Mouse (Mus musculus) adrenal gland (tissue): Measurements from ENCODE around the gene Gm973.

Source experiments
- intact Hi-C: fragments of 180-260 bp; cut with DNase I; formaldehyde crosslinking; loops from one replicate; pipeline ENCODE4 v1.15.1; 2025

Gene Gm973

DNA sequence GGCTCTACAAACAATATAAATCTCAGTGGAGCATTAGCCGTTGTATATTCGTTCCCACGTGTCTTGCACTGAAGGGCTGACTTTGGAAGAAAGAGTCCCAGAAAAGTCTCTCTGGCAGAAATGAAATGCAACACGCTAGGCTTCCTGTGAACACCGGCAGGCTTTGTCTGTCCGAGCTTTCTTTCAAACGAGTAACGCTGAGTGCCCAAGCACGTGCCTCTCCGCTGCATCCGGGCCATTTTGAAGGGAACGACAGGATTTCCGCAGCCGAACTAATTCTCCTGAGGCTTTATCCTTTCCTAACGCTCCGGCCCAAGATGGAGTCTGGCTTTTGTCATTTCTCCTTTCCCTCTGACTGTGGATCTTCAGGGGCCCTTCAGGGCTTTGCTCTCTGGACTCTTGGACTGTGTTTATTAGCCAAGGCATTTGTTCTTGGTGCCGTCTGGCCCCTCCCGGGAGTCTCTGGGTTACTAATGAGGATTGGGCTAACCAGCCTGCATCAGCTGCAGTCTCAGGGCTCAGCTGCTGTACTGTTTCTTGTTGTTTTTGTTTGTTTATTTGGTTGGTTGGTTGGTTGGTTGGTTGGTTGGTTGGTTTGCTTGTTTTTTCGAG lies 24.6 kb downstream of the Gm973 start:
- intact Hi-C loops: no loop called here

DNA sequence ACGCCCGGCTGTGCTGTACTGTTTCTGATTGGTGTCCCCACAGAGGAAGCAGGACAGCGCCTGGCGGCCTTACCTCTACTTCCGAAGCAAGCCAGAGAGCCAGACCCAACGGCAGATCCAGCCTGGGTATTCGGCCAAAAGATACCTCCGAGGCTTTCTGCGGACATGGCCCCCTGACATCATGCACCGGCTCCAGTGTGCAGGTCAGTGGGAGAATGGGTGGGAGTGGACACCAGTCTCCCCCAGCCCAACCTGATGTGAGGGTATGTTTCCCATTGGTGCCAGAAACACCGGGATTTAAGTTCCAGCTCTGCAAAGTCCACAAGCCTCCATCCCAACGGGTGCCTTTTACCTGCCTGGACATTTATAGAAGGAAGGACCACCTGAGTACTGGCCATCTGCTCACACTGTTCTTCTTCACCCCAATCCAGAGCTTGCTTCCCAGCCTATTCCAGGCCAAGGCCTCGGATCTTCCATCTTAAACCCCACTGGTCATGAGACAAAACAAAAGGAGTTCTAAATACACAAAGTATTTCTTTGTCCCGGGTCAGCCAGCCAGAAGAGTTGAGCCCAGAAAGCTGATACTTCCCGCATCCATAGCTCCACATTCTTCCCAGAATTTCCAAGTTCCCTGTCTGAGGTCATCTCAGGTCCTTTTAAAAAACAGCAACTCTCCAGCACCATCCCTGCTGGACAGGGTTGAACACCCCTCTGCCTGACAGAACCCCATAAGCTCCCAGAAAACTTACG lies 25.4 kb downstream of the Gm973 start:
- intact Hi-C loops: no loop called here

DNA sequence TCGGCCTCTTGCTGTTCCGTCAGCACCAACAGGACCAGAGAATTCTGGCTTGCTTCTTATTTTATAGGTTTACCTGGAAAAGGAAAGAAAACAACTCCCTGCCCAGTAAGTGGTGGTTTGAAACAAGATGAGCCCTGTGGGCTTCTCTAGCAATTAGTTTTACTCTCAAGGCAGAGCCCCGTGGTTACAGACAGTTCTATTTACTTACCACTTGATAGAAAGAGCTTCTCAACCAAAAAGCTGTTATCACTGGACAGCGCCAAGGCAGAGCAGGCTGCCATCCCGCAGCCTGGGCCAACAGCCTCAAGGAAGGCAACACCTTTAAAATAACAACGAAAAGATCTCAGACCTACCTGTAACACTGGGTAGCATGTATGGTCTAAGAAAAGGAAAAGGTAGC lies 26.2 kb downstream of the Gm973 start:
- intact Hi-C loops: no loop called here

DNA sequence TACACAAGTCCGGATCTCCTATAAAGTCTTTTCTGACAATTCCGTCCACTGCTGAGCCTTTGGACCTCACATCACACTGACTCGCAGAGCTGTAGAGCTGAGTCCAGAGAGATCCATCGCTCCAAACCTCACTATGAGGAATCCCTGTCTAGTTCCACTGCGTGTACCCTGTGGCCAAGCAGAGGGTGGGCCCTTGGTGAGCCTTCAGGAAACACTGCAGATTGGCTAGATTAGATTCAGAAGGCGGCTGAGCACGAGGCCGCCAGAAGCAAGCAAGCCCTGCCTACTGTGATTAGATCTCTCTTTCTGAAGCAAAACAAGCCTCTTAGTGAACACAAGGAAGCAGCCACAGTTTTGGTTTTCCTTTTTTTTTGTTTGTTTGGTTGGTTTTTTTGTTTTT lies 27.8 kb downstream of the Gm973 start:
- intact Hi-C loops: no loop called here

DNA sequence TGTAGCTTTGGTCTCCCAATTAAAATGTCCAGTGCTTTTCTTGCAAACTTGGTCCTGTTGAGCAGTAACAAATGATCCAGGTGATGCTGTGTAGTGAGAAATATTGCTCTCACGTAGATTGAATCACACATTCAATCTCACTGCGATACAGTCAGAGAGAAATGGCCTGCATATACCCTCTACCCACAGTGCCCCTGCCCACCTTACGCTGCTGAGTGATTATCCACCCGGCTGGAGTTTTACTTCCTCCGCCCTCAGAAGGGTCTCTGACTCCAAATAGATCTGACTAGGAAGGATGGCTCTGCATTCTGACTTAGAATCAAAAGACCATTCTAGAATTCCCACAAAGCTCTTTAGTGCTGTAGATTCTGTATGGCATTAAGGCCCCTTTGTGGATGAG lies 32.4 kb downstream of the Gm973 start:
- intact Hi-C loops: no loop called here

DNA sequence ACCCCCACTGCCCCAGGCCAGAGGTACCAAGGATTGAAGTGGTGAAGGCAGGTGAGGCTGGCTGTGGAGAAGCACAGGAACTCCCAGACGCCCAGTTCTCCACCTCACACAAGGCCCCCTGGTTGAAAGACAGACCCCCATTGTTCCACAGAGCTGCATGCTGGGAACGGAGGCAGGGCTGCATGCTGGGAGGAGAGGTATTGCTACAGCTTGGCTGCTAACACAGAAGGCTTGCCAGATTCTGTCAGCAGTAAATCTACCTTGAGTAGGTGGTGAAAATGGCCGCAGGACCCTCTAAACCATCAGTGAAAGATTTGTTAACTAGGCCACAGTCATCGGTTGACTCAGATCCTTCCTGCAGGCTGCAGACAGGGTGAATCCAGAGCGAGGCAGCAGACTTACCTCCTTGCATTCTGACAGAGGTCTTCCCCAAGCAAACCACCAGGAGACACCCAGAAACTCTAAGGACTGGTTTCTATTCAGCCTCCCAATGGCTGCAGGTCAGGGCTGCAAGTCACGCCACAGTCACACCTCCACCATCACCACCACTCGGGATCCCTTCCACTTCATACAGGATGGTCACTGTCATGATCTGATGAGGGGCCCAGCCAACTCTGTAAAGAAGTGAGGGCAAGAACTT lies 33.1 kb downstream of the Gm973 start:
- intact Hi-C loops: no loop called here

DNA sequence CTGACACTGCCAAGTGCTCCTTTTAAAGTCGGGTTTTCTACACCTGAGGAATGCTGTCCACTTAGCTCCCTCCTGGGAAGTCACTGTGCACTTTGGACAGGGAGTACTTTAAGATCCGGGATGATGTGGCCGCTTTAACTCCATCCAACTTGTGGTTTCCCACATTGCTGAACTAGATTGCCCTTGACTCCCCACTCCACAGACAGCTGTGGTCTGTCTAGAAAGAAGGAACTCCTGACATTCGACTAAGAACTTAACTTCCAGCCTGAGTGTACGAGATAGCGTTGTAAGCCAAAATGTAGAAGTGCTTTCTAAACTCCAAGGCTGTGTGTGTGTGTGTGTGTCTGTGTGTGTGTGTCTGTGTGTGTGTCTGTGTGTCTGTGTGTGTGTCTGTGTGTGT lies 34.2 kb downstream of the Gm973 start:
- intact Hi-C loops: no loop called here

DNA sequence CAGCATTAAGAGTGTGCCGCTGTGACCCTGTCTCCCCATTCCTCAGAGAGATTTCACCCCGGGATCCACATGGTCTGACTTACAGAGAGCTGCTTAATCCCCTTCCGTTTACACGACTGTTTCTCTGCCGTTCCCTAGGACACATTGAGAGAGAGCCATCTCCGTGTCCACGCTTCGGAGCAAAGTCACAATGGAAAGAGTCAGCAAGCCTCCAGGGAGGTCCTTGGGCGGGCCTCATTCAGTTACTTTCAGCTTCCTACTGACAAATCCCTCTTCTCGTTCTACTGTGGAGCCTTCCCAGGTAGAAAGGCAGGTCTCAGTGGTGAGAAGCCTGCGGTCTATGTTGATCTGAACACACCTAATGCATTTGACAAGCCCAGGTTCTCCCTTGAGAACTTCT lies 34.9 kb downstream of the Gm973 start:
- intact Hi-C loops: no loop called here

DNA sequence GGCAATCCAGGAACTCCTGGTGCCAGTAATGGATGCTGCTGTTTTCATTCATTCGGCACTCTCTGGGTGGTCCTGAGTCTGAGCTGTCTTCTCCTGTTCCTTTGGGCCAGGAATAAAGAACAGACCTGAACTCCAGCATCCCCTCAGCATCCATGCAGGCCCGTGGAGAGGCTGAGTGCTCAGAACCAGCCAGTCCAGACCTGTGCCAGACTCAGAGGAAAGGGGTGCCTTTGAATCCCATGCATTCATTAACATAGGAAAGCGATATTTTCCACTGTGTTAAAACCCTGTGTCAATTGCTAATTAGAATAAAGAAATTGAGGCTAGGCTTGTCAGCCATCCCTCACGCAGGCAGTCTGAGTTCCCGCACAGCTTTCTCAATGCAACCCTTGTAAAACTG lies 37.6 kb downstream of the Gm973 start:
- intact Hi-C loops: no loop called here

DNA sequence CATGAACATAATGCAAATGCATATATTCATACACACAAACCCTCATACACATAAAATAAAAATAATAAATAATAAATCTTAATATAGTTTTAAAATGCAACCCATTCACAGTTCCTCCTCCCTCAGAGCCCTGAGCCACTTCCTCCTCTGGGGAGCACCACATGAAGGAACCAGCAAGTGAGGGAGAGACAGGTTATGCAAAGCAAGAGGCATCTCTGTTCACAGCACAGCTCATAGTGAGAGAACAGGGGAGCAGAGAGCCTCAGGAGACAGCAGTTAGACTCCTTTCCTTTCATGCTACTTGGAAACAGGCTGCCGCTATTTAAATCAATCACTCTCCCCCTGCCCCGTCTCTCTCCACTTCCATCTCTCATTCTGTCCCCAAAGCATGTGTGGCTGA lies 47.5 kb downstream of the Gm973 start:
- intact Hi-C loops: no loop called here

DNA sequence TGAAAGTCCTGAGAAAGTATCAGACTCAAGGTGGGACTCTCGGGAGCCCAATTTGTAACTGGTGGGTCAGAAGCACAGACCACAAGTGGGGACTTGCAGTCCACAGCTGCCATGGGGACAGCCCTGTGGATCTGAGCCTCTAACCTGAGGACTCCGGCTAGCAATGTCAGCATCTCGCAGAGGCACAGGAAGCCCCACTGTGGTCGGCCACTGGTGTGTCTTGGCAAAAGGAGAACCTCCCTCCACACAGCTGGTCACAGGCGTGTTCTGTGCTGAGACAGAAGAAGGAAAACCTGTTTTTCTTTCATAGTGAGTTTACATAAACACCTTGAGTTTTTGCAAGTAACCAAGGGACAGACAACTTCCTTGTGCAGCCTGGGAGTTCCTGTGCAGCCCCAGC lies 49.7 kb downstream of the Gm973 start:
- intact Hi-C loops: no loop called here

DNA sequence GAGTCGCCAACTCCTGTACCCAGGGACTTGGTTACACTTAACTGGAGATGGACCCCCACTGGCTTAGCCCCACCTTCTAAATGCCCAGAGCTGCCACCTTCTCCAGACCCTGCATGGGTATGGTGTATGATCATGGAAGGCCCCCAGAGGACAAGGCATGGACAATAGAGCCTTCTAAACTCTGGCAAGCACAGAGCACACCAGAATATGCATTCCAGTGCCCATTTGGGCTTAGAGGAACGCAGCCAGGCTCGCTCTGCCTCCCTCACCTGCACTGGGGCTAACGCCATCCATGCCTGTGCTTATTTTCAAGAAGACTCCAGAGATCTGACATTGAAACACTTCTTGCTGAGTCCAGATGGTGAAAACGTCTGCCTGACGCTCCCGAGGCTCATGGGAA lies 50.2 kb downstream of the Gm973 start:
- intact Hi-C loops: no loop called here

DNA sequence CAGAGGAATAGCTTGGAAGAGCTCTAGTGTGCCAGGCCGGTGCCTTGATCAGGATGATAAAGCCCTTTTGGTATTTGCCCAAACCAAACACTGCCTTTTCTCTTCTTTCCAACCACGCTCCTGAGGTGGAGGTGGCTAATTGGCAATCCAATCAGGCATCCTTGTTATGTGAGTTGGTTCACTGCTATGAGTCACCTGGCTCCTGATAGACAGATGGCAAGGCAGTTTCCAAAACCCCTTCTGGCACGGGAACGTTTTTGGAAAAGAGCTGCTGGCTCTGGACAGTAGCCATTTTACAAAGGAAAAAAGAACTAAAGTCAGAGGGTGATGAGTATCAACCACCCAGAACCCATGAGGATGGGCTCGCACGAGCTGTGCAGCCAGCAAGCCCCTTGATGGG lies 50.9 kb downstream of the Gm973 start:
- intact Hi-C loops: no loop called here

DNA sequence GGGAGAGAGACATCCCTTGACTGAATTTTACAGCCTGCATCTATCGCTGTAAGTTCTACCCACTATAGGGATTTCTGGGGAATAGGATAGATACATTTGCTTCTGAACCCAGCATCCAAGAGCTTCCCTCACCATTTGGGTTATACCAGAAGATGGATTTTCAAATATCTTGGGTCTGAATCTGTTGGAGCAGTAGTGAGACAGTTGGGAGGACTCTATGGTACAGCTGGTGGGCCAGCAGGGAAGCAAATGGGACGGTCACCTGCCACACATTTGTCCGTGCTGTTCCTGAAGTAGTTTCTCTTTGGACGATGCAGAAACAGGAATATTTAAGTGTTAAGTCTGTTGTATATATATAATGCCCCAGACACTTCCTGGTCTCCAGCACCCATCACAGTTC lies 51.5 kb downstream of the Gm973 start:
- intact Hi-C loops: no loop called here

DNA sequence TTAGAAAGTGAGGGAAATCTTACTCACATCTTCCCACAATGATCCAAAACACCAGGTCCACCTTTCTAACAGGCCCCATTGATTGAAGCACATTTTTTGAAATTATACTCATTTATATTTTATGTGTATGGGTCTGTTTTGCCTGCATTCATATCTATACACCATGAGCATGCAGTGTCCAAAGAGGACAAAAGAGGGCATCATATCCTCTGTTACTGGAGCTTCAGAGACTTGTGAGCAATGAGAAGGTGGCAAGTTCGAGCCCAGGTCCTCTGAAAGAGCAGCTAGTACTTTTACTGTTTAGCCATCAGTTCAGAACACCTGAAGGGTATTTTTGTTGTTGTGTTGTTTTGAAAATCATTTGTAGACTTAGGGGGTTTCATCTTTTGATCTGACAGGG lies 52.2 kb downstream of the Gm973 start:
- intact Hi-C loops: no loop called here

DNA sequence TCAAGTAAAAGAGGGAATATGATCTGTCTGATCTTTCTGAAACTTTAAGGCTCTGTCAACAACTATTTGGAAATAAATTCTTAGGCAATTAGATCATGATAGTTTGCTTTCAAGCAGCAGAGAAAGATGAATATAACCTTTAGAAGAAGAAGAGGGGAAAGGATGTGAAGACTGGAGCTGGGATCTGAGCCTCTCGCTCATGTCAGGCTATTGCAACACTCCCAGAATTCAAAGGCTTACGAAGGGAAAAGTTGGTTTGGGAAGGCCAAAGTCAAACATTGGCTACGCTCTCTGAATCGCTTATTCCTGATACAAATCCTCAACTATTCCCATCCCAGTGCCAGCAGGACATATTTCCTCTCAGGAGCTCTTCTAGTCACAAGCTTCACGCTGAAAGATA lies 53.2 kb downstream of the Gm973 start:
- intact Hi-C loops: no loop called here

DNA sequence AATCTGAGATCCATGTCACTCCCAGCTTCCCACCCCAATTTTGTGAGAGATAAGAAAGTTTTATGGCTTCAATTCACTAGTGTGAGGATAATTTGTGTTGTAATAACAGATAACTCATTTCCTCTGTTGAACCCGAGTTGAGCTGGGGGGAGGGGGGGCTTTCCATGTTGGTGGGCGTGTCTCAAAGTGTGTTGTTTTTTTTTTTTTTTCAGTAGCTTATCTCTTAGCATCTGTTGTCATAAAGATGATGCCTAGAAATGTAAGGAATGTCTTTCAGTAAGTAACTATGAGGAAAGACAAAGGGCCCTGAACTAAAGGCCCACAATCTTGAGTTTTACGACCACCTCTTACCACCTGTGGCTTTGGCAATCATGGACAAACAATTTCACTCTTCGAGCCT lies 54.7 kb downstream of the Gm973 start:
- intact Hi-C loops: no loop called here

DNA sequence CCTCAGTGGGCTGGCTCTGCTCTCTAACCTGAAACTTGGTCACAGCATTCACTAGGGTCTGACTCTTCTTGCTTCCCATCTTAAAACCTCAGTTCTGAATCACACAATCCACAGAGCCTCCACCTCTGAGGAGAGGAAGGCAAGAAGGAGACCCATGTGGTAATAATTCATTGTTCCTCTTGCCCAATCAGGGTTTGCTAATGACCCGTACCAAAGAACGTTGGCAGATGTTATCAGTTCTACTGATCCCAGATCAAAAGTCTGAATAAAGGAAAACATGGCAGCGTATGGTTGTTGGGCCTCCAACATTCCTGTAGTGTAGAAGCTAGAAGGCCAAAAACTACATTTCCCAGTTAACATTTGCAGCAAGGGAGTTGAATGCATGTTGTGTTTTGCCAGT lies 55.4 kb downstream of the Gm973 start:
- intact Hi-C loops: no loop called here

DNA sequence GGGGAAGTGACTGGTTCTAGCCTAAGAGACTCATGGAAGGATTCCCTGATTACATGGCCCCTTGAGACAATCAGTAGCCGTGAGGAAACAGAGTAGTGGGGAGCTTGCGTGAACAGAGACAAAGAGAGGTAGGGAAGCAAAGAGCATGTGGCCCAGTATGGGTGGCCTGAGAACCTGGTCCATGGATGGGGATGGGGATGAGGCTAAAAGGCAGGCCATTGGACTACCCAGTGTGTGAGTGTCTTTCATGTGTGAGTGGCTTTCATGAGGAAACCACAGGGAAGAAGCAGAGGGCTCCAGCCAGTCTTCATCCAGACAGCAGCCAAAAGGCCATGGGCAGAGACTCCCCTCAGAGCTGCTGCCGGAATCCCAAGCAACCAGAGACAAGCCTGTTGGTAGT lies 57.8 kb downstream of the Gm973 start:
- intact Hi-C loops: no loop called here

DNA sequence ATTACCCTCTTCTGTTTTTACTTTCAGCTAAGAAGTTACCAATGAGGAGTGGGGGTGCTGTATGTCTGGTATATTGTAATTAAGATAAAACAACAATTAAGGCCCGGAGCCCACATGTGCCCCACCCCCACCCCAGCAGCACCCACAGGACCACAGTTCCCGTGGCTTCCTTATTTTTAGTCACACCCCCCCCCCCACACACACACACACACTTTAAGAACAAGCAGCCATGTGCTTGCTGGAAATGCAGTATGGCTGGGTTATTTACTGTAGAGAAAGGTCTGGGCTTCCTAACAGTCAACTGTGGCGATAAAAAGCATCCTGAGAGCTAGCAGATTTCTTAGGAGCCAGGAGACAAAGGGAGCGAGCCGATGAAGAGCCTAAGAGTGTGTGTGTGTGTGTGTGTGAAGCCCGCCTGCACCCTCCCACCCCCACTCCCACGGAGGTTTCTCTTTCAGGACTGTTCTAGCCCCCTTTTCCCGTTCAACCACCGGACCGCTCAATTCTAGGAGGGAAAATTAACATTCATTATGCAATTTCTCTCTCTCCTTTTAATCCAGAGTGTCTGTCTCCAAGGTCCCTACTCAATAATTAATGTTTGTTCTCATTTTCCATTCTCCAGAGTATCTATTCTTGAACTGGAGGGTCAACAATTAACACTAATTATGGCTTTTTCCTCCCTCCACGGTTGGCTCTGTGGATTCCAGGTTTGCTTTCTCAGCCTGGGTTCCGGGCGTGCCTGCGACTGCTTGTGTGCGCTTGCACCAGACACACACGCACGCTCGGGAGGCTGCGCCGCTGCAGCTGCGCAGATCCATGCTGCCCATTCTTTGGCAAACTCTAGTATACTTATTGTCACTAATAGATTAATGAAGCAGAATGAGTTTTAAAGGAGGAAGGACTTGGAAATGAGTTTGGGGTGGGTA lies 58.5 kb downstream of the Gm973 start:
- intact Hi-C loops: no loop called here

DNA sequence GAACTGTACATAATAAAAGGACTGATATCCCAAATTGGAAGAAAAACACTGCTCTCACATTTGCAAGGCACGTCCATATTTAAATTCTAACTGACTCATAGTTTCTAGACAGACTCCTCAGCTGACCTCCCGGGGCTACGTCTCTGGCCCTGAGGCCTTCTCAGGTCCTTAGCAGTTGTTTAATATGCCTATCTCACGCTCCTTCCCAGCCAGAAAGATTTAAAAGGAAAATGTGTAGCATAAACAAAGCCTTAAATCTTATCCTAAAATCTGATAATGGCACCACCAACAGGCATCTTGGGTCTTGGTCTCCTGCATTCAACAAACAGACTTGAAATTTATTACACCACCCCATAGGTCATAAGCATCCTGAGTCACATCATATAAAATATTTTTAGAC lies 62.7 kb downstream of the Gm973 start:
- intact Hi-C loops: no loop called here

DNA sequence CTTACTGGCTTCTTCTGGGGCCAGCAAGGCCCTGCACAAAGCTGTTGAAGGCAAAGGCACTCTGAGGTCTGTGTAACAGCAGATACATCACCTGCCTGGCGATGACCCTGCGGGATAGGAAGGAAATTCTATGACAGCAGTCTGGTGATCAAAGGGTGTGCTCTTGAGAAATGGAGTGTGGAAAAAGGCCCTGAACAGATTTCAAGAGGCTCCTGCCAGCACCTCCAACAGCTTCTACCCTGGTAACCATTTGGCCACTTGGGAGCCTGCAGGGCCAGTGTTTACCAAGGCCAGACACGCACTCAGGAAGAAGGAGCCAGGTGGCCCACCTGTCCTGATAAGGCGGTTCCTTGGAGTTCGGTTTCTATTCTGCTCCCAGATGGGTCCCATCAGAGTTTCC lies 63.3 kb downstream of the Gm973 start:
- intact Hi-C loops: no loop called here
